12 mouse cellular contexts compared by ENCODE assay signal in the genomic region with DNA sequence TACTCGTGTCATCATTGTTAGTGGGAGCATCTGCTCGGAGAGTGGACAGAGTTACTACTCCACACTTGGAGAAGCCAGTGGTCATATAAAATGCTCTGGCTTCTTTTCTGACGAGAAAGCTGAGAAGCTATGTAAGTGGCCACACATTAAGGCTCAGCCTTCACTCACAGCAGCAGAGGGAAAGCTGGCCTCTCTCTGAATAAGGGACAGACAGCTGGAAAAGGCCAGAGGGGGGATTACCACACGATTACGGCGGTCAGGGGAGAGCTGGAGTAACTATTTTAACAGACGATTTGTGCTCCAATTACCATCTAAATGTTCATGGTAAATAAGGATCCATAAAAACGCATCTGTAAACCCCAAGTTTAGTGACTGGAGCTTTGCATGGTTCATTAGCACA.
DNase-seq lines count a peak whose midpoint lies in the region; ATAC-seq and TF ChIP-seq lines count a peak whose summit lies in the region.
"Had no signal": no experiment of that assay in that cellular context is flagged by ENCODE, and none has a peak within 500 bp of the region (broad histone marks: within the 10 kb centered on the region; RNA-seq: fewer than 3 reads in every experiment).

No protein-coding gene starts in this region.

- no peak for TF ChIP-seq POLR2A in thymus, adult 2 months (IDR thresholded peaks at IDR 0.05; ENCODE audit: control insufficient read depth, extremely low read depth, insufficient read depth, low read length, poor library complexity)

- no peak overlapping the region for H3K4me3 ChIP-seq in forebrain, embryonic 14.5 days (ENCODE audit: low read depth, low read length)
- H3K4me3 ChIP-seq in forebrain, embryonic 15.5 days: no peak overlapping the region
- no peak overlapping the region for H3K4me3 ChIP-seq in limb, embryonic 11.5 days (ENCODE audit: low read depth, low read length)
- H3K4me3 ChIP-seq in limb, embryonic 10.5 days: no peak overlapping the region
- no peak overlapping the region for H3K4me3 ChIP-seq in thymus, adult 2 months (ENCODE audit: control insufficient read depth, insufficient read depth, low read length)
- H3K4me3 ChIP-seq in midbrain, embryonic 11.5 days (ENCODE audit: low read depth, low read length): no peak overlapping the region
- H3K4me3 ChIP-seq: liver, embryonic 13.5 days; midbrain, embryonic 12.5 days had no signal

- TF ChIP-seq CTCF in thymus, adult 2 months (IDR thresholded peaks at IDR 0.05; ENCODE audit: borderline replicate concordance, control insufficient read depth, extremely low read depth, insufficient read depth, low read length, poor library complexity): no peak

- H3K9ac ChIP-seq in forebrain, embryonic 14.5 days (ENCODE audit: low read length): no peak overlapping the region
- H3K9ac ChIP-seq in forebrain, embryonic 15.5 days (replicated peaks): no peak overlapping the region
- H3K9ac ChIP-seq in limb, embryonic 11.5 days (ENCODE audit: low read length): no peak overlapping the region
- H3K9ac ChIP-seq in midbrain, embryonic 11.5 days (ENCODE audit: low read length): no peak overlapping the region
- H3K9ac ChIP-seq: liver, embryonic 13.5 days; midbrain, embryonic 12.5 days had no signal

- no peaks in the 10 kb centered on the region for H3K27me3 ChIP-seq in forebrain, embryonic 14.5 days (replicated peaks; ENCODE audit: control insufficient read depth, insufficient read depth, low read length)
- H3K27me3 ChIP-seq in forebrain, embryonic 15.5 days: no peaks in the 10 kb centered on the region
- H3K27me3 ChIP-seq in limb, embryonic 11.5 days (ENCODE audit: control insufficient read depth, insufficient read depth, low read length): no peaks in the 10 kb centered on the region
- no peaks in the 10 kb centered on the region for H3K27me3 ChIP-seq in limb, embryonic 10.5 days (ENCODE audit: low read depth, poor library complexity, severe bottlenecking)
- H3K27me3 ChIP-seq in thymus, adult 2 months (ENCODE audit: control insufficient read depth, insufficient read depth, low read length): no peaks in the 10 kb centered on the region
- H3K27me3 ChIP-seq in midbrain, embryonic 11.5 days (ENCODE audit: control insufficient read depth, insufficient read depth, low read length): no peaks in the 10 kb centered on the region
- H3K27me3 ChIP-seq: liver, embryonic 13.5 days; midbrain, embryonic 12.5 days had no signal

- 40% methylated on average over 8 of the region's 8 CpGs for WGBS in forebrain, embryonic 14.5 days
- WGBS in forebrain, embryonic 15.5 days: 43% methylated on average over 8 of the region's 8 CpGs
- 29% methylated on average over 8 of the region's 8 CpGs for WGBS in limb, embryonic 11.5 days
- WGBS in limb, embryonic 10.5 days: 59% methylated on average over 8 of the region's 8 CpGs
- 85% methylated on average over 8 of the region's 8 CpGs for WGBS in thymus, adult 2 months
- WGBS in midbrain, embryonic 11.5 days: 52% methylated on average over 8 of the region's 8 CpGs

- DNase-seq in forebrain, embryonic 14.5 days (ENCODE audit: low spot score): peak; percentile 13
- no peak for DNase-seq in limb, embryonic 11.5 days (ENCODE audit: low spot score)
- no peak for DNase-seq in limb, embryonic 10.5 days (ENCODE audit: low spot score)
- peak; percentile 21 for DNase-seq in forelimb bud, embryonic 11.5 days (ENCODE audit: low read depth, low spot score)
- DNase-seq in lung, postnatal 14 days: peak; percentile 2
- DNase-seq in thymus, adult 2 months: no peak
- no peak for DNase-seq in midbrain, embryonic 11.5 days (ENCODE audit: low spot score, missing footprints)
- DNase-seq: adrenal gland, postnatal 25 days; liver, embryonic 13.5 days; thymus, adult 18-20 months had no signal

- no peak overlapping the region for H3K27ac ChIP-seq in forebrain, embryonic 14.5 days (ENCODE audit: low read depth, low read length)
- H3K27ac ChIP-seq in forebrain, embryonic 15.5 days (replicated peaks): no peak overlapping the region
- no peak overlapping the region for H3K27ac ChIP-seq in limb, embryonic 11.5 days (replicated peaks; ENCODE audit: low read depth, low read length)
- no peak overlapping the region for H3K27ac ChIP-seq in limb, embryonic 10.5 days
- no peak overlapping the region for H3K27ac ChIP-seq in thymus, adult 2 months (ENCODE audit: control insufficient read depth, insufficient read depth, low read length)
- H3K27ac ChIP-seq in midbrain, embryonic 11.5 days (ENCODE audit: low read depth, low read length): no peak overlapping the region
- H3K27ac ChIP-seq: liver, embryonic 13.5 days; midbrain, embryonic 12.5 days had no signal

- H3K36me3 ChIP-seq in forebrain, embryonic 14.5 days (ENCODE audit: control insufficient read depth, insufficient read depth, low read length): no peaks in the 10 kb centered on the region
- no peaks in the 10 kb centered on the region for H3K36me3 ChIP-seq in forebrain, embryonic 15.5 days
- no peaks in the 10 kb centered on the region for H3K36me3 ChIP-seq in limb, embryonic 11.5 days (ENCODE audit: control insufficient read depth, insufficient read depth, low read length)
- no peaks in the 10 kb centered on the region for H3K36me3 ChIP-seq in limb, embryonic 10.5 days
- H3K36me3 ChIP-seq in thymus, adult 2 months (ENCODE audit: control insufficient read depth, insufficient read depth, low read length): no peaks in the 10 kb centered on the region
- no peaks in the 10 kb centered on the region for H3K36me3 ChIP-seq in midbrain, embryonic 11.5 days (ENCODE audit: control insufficient read depth, insufficient read depth, low read length)
- H3K36me3 ChIP-seq: liver, embryonic 13.5 days; midbrain, embryonic 12.5 days had no signal

- no peak overlapping the region for H3K4me2 ChIP-seq in forebrain, embryonic 14.5 days (ENCODE audit: low read length)
- H3K4me2 ChIP-seq in forebrain, embryonic 15.5 days (replicated peaks): no peak overlapping the region
- 0 out of 2 replicates have a peak overlapping the region, but pooled peaks have one; percentile 1 for H3K4me2 ChIP-seq in limb, embryonic 11.5 days (ENCODE audit: low read depth, severe bottlenecking)
- H3K4me2 ChIP-seq in midbrain, embryonic 11.5 days: no peak overlapping the region
- H3K4me2 ChIP-seq: liver, embryonic 13.5 days; midbrain, embryonic 12.5 days had no signal

- ATAC-seq in forebrain, embryonic 14.5 days: no peak
- ATAC-seq in forebrain, embryonic 15.5 days (replicated peaks): no peak
- ATAC-seq in limb, embryonic 11.5 days (ENCODE audit: insufficient number of reproducible peaks, low FRiP score, low TSS enrichment, low read depth): no peak
- no peak for ATAC-seq in midbrain, embryonic 11.5 days (ENCODE audit: low FRiP score)

- H3K9me3 ChIP-seq in forebrain, embryonic 14.5 days (replicated peaks; ENCODE audit: control insufficient read depth, low read length): no peaks in the 10 kb centered on the region
- no peaks in the 10 kb centered on the region for H3K9me3 ChIP-seq in forebrain, embryonic 15.5 days
- no peaks in the 10 kb centered on the region for H3K9me3 ChIP-seq in limb, embryonic 11.5 days (ENCODE audit: control insufficient read depth, low read length)
- H3K9me3 ChIP-seq in limb, embryonic 10.5 days (replicated peaks): no peaks in the 10 kb centered on the region
- no peaks in the 10 kb centered on the region for H3K9me3 ChIP-seq in midbrain, embryonic 11.5 days (ENCODE audit: control insufficient read depth, low read length)
- H3K9me3 ChIP-seq: liver, embryonic 13.5 days; midbrain, embryonic 12.5 days had no signal

- no peaks in the 10 kb centered on the region for H3K4me1 ChIP-seq in forebrain, embryonic 14.5 days (ENCODE audit: control insufficient read depth, insufficient read depth, low read length)
- H3K4me1 ChIP-seq in forebrain, embryonic 15.5 days: no peaks in the 10 kb centered on the region
- 0 out of 2 replicates have a peak, but pooled peaks cover 4% of the 10 kb centered on the region for H3K4me1 ChIP-seq in limb, embryonic 11.5 days (ENCODE audit: control insufficient read depth, insufficient read depth, low read length)
- peaks cover 10% of the 10 kb centered on the region; the same call in 1 of the 2 replicates for H3K4me1 ChIP-seq in limb, embryonic 10.5 days
- H3K4me1 ChIP-seq in thymus, adult 2 months (replicated peaks; ENCODE audit: control insufficient read depth, insufficient read depth, low read length): no peaks in the 10 kb centered on the region
- no peaks in the 10 kb centered on the region for H3K4me1 ChIP-seq in midbrain, embryonic 11.5 days (ENCODE audit: control insufficient read depth, insufficient read depth, low read length)
- H3K4me1 ChIP-seq: liver, embryonic 13.5 days had no signal

Comparison
In these comparisons a context has a peak if more than half of its experiments do, and no peak if none do; other contexts are left out.
1. DNase-seq: peak in forebrain, embryonic 14.5 days (single experiment), forelimb bud, embryonic 11.5 days (single experiment) and lung, postnatal 14 days (single experiment); none in limb, embryonic 11.5 days (single experiment), limb, embryonic 10.5 days (single experiment), thymus, adult 2 months (single experiment) and midbrain, embryonic 11.5 days (single experiment).